Mouse (Mus musculus) left cerebral cortex, adult 8-10 months (tissue): ENCODE results near the gene Trim41. TPM values are rescaled to one million over a fixed set of nuclear protein-coding genes. Genes with fewer than 3 reads are reported as not detected.

ENCODE experiments used
- total RNA-seq, 4 experiments: library from RNA; stranded (reverse); gene quantifications; 2 replicates each; pipeline ENCODE4 v1.2.4; 2022

Trim41 gene
- total RNA-seq, 4 experiments from 2014 or later = 57.7 to 65.7 (median 61.3) TPM

Other genes starting within 250 kb of the Trim41 start
- gene Rack1, start 17.0 kb downstream of the Trim41 start, total RNA-seq = 100 to 1,000 TPM; 246 to 281 (median 256) TPM
- 1 to 10 TPM; 3.4 to 4.5 (median 3.8) TPM for gene Trim7, start 8.8 kb upstream of the Trim41 start, total RNA-seq
- 1 to 10 TPM in 1 of 4 experiments, under 1 TPM in 3; 0.38 to 1.8 (median 0.45) TPM for gene Gm12184, start 9.3 kb upstream of the Trim41 start, total RNA-seq
- gene Irgm1, start 54.3 kb upstream of the Trim41 start, total RNA-seq = 10 to 100 TPM in 2 of 4 experiments, 1 to 10 TPM in 2; 8.3 to 14.0 (median 10.7) TPM
- under 1 TPM in 3 of 4 experiments, not detected in 1; 0.17 to 0.86 (median 0.53) TPM for gene Gm5431, start 84.9 kb upstream of the Trim41 start, total RNA-seq
- gene Psme2b, start 128.8 kb upstream of the Trim41 start, total RNA-seq = 1 to 10 TPM; 1.2 to 3.5 (median 2.6) TPM
- not detected for gene Olfr56, start 161.5 kb upstream of the Trim41 start, total RNA-seq
- gene 9930111J21Rik1, start 162.0 kb upstream of the Trim41 start, total RNA-seq = 1 to 10 TPM in 3 of 4 experiments, under 1 TPM in 1; 0.96 to 3.1 (median 1.8) TPM
- under 1 TPM; 0.30 to 0.41 (median 0.37) TPM for gene Gm12185, start 174.9 kb upstream of the Trim41 start, total RNA-seq
- 1 to 10 TPM in 2 of 4 experiments, under 1 TPM in 2; 0.42 to 1.3 (median 0.88) TPM for gene Tgtp1, start 176.8 kb upstream of the Trim41 start, total RNA-seq
- 1 to 10 TPM; 1.3 to 3.1 (median 2.4) TPM for gene 9930111J21Rik2, start 233.9 kb upstream of the Trim41 start, total RNA-seq
- gene Tgtp2, start 246.9 kb upstream of the Trim41 start, total RNA-seq = under 1 TPM in 2 of 4 experiments, not detected in 2; 0.23 to 0.56 TPM